Mouse (Mus musculus): ENCODE data around the gene Robo3.

Gene Robo3

DNA sequence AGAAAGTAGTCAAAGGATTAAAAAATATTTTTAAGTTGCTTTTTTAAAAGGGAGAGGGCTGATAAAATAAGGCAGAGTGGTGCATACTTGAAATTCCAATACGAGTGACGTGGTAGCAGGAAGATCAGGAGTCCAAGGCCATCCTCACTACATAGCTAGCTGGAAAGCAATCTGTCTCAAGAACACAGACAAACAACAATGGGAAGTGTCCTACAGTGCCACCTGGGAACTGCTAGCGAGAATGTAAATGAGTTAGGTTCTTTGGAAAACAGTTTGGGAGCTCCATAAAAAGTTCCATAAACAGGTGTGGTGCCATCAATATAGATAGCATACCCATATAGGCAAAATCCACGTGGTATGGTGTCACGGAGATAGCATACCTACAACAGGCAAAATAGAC, 67.3 kb downstream of the Robo3 start:
- no peak for TF ChIP-seq GATA4 (IDR thresholded peaks at IDR 0.05; ENCODE audit: insufficient replicate concordance, low read length)
